Mouse (Mus musculus) hindbrain, embryonic 13.5 days (tissue): ENCODE measurements around the gene Vmn1r100. TPM values are rescaled to one million over a fixed set of nuclear protein-coding genes. Genes with fewer than 3 reads are reported as not detected.
"Not testable (repeated sequence)": the region's sequence is repeated elsewhere in the genome, so short reads cannot be mapped to it uniquely, and the experiment has no call there.

ENCODE experiments used
- ATAC-seq: fragments of 200-750 bp; cut with Nextera tagmentation; 2 replicates; pipeline ENCODE4 v1.8.0; 2017; ENCODE audit warnings: moderate TSS enrichment; ENCODE audit not compliant: low FRiP score
- H3K27ac ChIP-seq: fragments of 300-500 bp; sonication (generic); 2 replicates; pipeline ENCODE4 v1.5.1; 2015; ENCODE audit warnings: inconsistent platforms, mild to moderate bottlenecking, moderate library complexity
- H3K27me3 ChIP-seq: fragments of 300-500 bp; sonication (generic); 2 replicates; pipeline ENCODE4 v1.6.1; 2015; ENCODE audit warnings: mild to moderate bottlenecking, inconsistent platforms
- H3K36me3 ChIP-seq: fragments of 300-500 bp; sonication (generic); 2 replicates; pipeline ENCODE4 v1.6.1; 2015; ENCODE audit warnings: mild to moderate bottlenecking, inconsistent platforms
- H3K4me1 ChIP-seq: fragments of 300-500 bp; sonication (generic); replicated peaks from 2 replicates; pipeline ENCODE4 v1.6.1; 2015; ENCODE audit warnings: inconsistent platforms
- H3K4me2 ChIP-seq: fragments of 300-500 bp; sonication (generic); 2 replicates; pipeline ENCODE4 v1.6.1; 2015; ENCODE audit warnings: inconsistent platforms, mild to moderate bottlenecking, moderate library complexity
- H3K4me3 ChIP-seq: fragments of 300-500 bp; sonication (generic); 2 replicates; pipeline ENCODE4 v1.5.1; 2015; ENCODE audit warnings: mild to moderate bottlenecking, inconsistent platforms
- H3K9ac ChIP-seq: fragments of 300-500 bp; sonication (generic); 2 replicates; pipeline ENCODE4 v1.6.1; 2015; ENCODE audit warnings: mild to moderate bottlenecking, inconsistent platforms
- H3K9me3 ChIP-seq: fragments of 300-500 bp; sonication (generic); 2 replicates; pipeline ENCODE4 v1.6.1; 2016; ENCODE audit warnings: inconsistent platforms
- WGBS: fragments of 180-500 bp; shearing (Covaris S2); methylation state at CpG from one replicate; pipeline ENCODE4 v1.1.7; 2015; 5-methylcytosine and 5-hydroxymethylcytosine counted together
- polyA plus RNA-seq: library from polyadenylated mRNA; unstranded; fragments of >200 nt; fragmentation: Nextera tagmentation; extraction: Ambion mirVana; gene quantifications from 2 replicates; pipeline ENCODE4 v1.2.1, GENCODE M21; 2015

The Vmn1r100 gene
- not detected in 2 replicates for polyA plus RNA-seq

DNA sequence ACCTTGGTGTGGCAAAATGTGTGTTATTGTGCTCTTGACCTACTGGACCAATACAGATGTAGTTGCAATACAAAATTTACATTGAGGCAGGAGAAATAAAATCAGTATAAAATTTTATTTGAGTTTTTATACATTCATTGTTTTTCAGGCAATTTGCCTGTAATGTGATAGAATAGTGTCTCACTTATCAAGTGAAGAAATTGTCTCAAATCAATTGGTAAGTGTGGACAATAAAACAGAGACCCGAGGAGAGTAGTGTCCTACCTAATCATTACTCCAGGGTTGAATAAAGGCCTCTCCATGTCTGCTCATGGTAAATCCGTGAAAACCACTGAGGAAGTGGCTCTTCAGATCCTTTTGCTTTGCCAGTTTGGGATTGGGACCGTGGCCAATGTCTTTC lies at the start of gene Vmn1r100:
Gene Vmn1r100, plus strand, starts transcription at position 301 of the 400 bp plus-strand sequence.
- not testable (repeated sequence) for H3K4me2 ChIP-seq, H3K4me1 ChIP-seq, H3K4me3 ChIP-seq, H3K9me3 ChIP-seq, H3K9ac ChIP-seq, H3K36me3 ChIP-seq, H3K27me3 ChIP-seq, ATAC-seq, H3K27ac ChIP-seq
- WGBS = no CpG with 5 or more reads among the region's 3 CpGs

DNA sequence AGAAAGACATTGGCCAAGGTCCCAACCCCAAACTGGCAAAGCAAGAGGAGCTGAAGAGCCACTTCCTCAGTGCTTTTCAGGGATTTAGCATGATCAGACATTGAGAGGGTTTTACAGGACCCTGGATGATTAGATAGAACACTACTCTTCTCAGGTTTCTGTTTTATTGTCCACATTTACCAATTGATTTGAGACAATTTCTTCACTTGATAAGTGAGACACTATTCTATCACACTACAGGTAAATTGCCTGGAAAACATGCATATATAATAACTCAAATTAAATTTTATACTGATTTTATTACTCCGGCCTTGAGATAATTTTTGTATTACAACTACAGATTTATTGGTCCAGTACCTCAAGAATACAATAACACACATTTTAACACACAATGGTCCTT lies 42.4 kb upstream of the Vmn1r100 start, which contains the start of gene Gm5728:
Gene Gm5728, minus strand, starts transcription at position 101 of the 400 bp plus-strand sequence.
- H3K27me3 ChIP-seq, H3K9me3 ChIP-seq, ATAC-seq, H3K4me3 ChIP-seq, H3K4me1 ChIP-seq, H3K36me3 ChIP-seq, H3K9ac ChIP-seq, H3K27ac ChIP-seq, H3K4me2 ChIP-seq: not testable (repeated sequence)
- WGBS = no CpG with 5 or more reads among the region's 1 CpGs

DNA sequence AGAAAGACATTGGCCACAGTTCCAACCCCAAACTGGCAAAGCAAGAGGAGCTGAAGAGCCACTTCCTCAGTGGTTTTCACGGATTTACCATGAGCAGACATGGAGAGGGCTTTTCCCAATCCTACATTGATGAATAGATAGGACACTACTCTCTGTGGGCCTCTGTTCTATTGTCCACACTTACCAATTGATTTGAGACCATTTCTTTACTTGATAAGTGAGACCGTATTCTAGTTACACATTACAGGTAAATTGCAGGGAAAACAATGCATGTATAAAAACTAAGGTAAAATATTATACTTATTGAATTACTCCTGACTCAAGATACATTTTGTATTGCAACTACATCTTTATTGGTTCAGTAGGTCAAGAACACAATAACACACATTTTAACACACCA lies 24.8 kb downstream of the Vmn1r100 start, which contains the start of gene Vmn1r101:
Gene Vmn1r101, minus strand, starts transcription at position 101 of the 400 bp plus-strand sequence.
- not testable (repeated sequence) for H3K36me3 ChIP-seq, ATAC-seq, H3K4me3 ChIP-seq, H3K9me3 ChIP-seq, H3K9ac ChIP-seq, H3K27ac ChIP-seq, H3K4me1 ChIP-seq, H3K27me3 ChIP-seq, H3K4me2 ChIP-seq
- WGBS = no CpG with 5 or more reads among the region's 2 CpGs

Other genes with a start within 250 kb of the Vmn1r100 start
- not detected in 2 replicates for gene Vmn1r94, start 249.6 kb upstream of the Vmn1r100 start, polyA plus RNA-seq
- gene Vmn1r95, start 224.2 kb upstream of the Vmn1r100 start, polyA plus RNA-seq = not detected in 2 replicates
- not detected in 2 replicates for gene Gm6164, start 212.3 kb upstream of the Vmn1r100 start, polyA plus RNA-seq
- gene Gm4498, start 184.1 kb upstream of the Vmn1r100 start, polyA plus RNA-seq = not detected in 2 replicates
- not detected in 2 replicates for gene Gm5890, start 155.1 kb upstream of the Vmn1r100 start, polyA plus RNA-seq
- gene Gm4133, start 83.9 kb upstream of the Vmn1r100 start, polyA plus RNA-seq = not detected in 2 replicates
- not detected in 2 replicates for gene Gm5728, start 42.5 kb upstream of the Vmn1r100 start, polyA plus RNA-seq
- not detected in 2 replicates for gene Vmn1r101, start 24.7 kb downstream of the Vmn1r100 start, polyA plus RNA-seq
- not detected in 2 replicates for gene Gm10670, start 57.0 kb downstream of the Vmn1r100 start, polyA plus RNA-seq
- not detected in 2 replicates for gene Vmn1r103, start 92.6 kb downstream of the Vmn1r100 start, polyA plus RNA-seq
- gene Vmn1r104, start 115.9 kb downstream of the Vmn1r100 start, polyA plus RNA-seq = not detected in 2 replicates
- gene Gm5726, start 127.8 kb downstream of the Vmn1r100 start, polyA plus RNA-seq = not detected in 2 replicates
- not detected in 2 replicates for gene Gm4141, start 158.3 kb downstream of the Vmn1r100 start, polyA plus RNA-seq
- not detected in 2 replicates for gene Gm4513, start 181.1 kb downstream of the Vmn1r100 start, polyA plus RNA-seq